Mouse (Mus musculus) limb, embryonic 11.5 days (tissue): ENCODE measurements around the gene Anpep. TPM values are rescaled to one million over a fixed set of nuclear protein-coding genes. Genes with fewer than 3 reads are reported as not detected.

Experiments used
- ATAC-seq: fragments of 200-750 bp; cut with Nextera tagmentation; 2 replicates; pipeline ENCODE4 v1.8.0; 2017; ENCODE audit warnings: low read depth; ENCODE audit not compliant: insufficient number of reproducible peaks, low FRiP score, low TSS enrichment
- DNase-seq: peaks from one replicate; pipeline ENCODE4 v3.0.0-alpha.2; 2015; ENCODE audit warnings: low spot score
- H3K27ac ChIP-seq: fragments of 300-500 bp; sonication (generic); replicated peaks from 2 replicates; pipeline ENCODE4 v1.5.1; 2014; ENCODE audit warnings: low read depth, mild to moderate bottlenecking, low read length
- H3K27me3 ChIP-seq: fragments of 300-500 bp; sonication (generic); 2 replicates; pipeline ENCODE4 v1.6.1; 2014; ENCODE audit warnings: mild to moderate bottlenecking, low read length, mixed read lengths; ENCODE audit not compliant: control insufficient read depth, insufficient read depth
- H3K36me3 ChIP-seq: fragments of 300-500 bp; sonication (generic); 2 replicates; pipeline ENCODE4 v1.6.1; 2014; ENCODE audit warnings: mild to moderate bottlenecking, low read length, moderate library complexity, mixed read lengths; ENCODE audit not compliant: control insufficient read depth, insufficient read depth
- H3K4me1 ChIP-seq: fragments of 300-500 bp; sonication (generic); 2 replicates; pipeline ENCODE4 v1.6.1; 2014; ENCODE audit warnings: low read length, mixed read lengths; ENCODE audit not compliant: control insufficient read depth, insufficient read depth
- H3K4me2 ChIP-seq: fragments of 300-500 bp; sonication (generic); 2 replicates; pipeline ENCODE4 v1.6.1; 2014; ENCODE audit warnings: low read depth, mild to moderate bottlenecking, moderate library complexity; ENCODE audit not compliant: severe bottlenecking
- H3K4me3 ChIP-seq: fragments of 300-500 bp; sonication (generic); 2 replicates; pipeline ENCODE4 v1.5.1; 2014; ENCODE audit warnings: low read depth, low read length
- H3K9ac ChIP-seq: fragments of 300-500 bp; sonication (generic); 2 replicates; pipeline ENCODE4 v1.6.1; 2014; ENCODE audit warnings: mild to moderate bottlenecking, low read length
- H3K9me3 ChIP-seq: fragments of 300-500 bp; sonication (generic); 2 replicates; pipeline ENCODE4 v1.6.1; 2016; ENCODE audit warnings: low read length; ENCODE audit not compliant: control insufficient read depth
- WGBS: fragments of 180-500 bp; shearing (Covaris S2); extraction: QIAGEN DNeasy Blood & Tissue Kit; methylation state at CpG from one replicate; pipeline ENCODE4 v1.1.7; 2014; 5-methylcytosine and 5-hydroxymethylcytosine counted together
- polyA plus RNA-seq: library from polyadenylated mRNA; unstranded; fragments of >200 nt; fragmentation: Nextera tagmentation; extraction: Ambion mirVana; gene quantifications from 2 replicates; pipeline ENCODE4 v1.2.1, GENCODE M21; 2014

Gene Anpep
- polyA plus RNA-seq, 1 experiment from 2014 or later: 13.1 TPM

DNA sequence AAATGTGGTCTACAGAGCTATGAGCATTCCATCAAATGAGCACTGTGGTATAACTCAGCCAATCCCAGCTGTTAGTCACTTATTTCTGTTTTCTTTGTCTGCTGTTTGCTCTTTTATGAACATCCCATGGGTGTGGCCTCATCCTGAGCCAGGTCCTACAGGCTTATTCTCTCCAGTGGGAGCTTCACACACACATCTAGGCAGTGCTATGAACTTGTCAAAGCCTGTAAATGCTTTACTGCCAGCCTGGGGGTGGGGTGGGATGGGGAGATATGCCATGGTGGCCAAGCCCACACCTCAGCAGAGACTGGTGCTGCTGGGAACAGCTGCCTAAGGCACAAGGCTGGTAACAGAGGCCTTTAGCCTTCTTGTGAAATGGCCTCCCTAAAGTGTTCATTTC is 27.9 kb downstream of the Anpep start:
- H3K9ac ChIP-seq: no peak overlapping the region
- H3K4me2 ChIP-seq: no peak overlapping the region
- no peaks in the 10 kb centered on the region for H3K4me1 ChIP-seq
- ATAC-seq (no peak), DNase-seq (no peak)
- H3K9me3 ChIP-seq: no peaks in the 10 kb centered on the region
- H3K4me3 ChIP-seq: no peak overlapping the region
- H3K27me3 ChIP-seq: no peaks in the 10 kb centered on the region
- no peaks in the 10 kb centered on the region for H3K36me3 ChIP-seq
- no peak overlapping the region for H3K27ac ChIP-seq

DNA sequence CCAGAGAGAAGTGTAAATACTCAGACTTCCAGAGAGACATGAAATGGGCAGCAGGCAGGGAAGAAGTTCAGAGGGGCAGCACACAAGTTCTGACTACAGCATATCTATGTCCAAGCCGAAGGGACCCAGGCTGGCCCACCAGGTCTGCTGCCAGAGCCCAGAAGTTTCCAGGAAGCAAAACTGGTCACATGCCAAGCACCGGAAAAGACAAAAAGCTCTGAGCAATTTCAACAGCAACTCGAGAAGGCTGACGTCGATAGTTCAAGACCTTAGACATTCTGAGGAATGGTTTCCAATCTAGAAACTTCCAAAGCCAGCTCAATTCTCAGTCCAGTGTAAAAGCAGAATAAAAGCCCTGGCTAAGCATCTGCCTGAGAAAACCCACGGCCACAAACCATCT is 29.3 kb downstream of the Anpep start:
- H3K9me3 ChIP-seq: no peaks in the 10 kb centered on the region
- WGBS: 80% methylated on average over 6 of the region's 6 CpGs
- H3K36me3 ChIP-seq: no peaks in the 10 kb centered on the region
- H3K9ac ChIP-seq: no peak overlapping the region
- H3K4me1 ChIP-seq: no peaks in the 10 kb centered on the region
- DNase-seq (no peak), ATAC-seq (no peak)
- H3K4me3 ChIP-seq: no peak overlapping the region
- H3K4me2 ChIP-seq: no peak overlapping the region
- no peaks in the 10 kb centered on the region for H3K27me3 ChIP-seq
- no peak overlapping the region for H3K27ac ChIP-seq

DNA sequence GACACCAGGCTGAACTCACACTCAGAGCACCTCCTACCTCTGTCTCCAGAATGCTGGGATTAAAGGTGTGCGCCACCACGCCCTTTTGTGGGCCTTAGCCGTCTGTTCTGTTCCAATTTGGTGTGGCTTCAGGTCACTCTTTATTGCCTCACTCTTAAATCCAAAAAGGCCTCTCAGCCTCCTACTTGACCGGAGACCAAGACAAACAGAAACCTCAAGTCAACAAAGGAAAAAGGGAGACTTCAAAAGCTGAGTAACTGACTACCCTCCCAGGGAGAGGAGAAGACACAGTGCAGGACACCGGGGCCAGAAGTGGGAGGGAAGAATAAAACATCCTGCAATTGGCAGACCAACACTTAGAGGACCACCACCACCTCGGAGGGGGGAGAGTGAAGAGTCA is 29.7 kb downstream of the Anpep start:
- WGBS: 50% methylated on average over 6 of the region's 6 CpGs
- no peak overlapping the region for H3K9ac ChIP-seq
- H3K27ac ChIP-seq: no peak overlapping the region
- no peak for DNase-seq
- H3K4me2 ChIP-seq: no peak overlapping the region
- no peaks in the 10 kb centered on the region for H3K27me3 ChIP-seq
- H3K9me3 ChIP-seq: no peaks in the 10 kb centered on the region
- H3K4me1 ChIP-seq: no peaks in the 10 kb centered on the region
- H3K36me3 ChIP-seq: no peaks in the 10 kb centered on the region
- no peak overlapping the region for H3K4me3 ChIP-seq
- ATAC-seq: no peak

DNA sequence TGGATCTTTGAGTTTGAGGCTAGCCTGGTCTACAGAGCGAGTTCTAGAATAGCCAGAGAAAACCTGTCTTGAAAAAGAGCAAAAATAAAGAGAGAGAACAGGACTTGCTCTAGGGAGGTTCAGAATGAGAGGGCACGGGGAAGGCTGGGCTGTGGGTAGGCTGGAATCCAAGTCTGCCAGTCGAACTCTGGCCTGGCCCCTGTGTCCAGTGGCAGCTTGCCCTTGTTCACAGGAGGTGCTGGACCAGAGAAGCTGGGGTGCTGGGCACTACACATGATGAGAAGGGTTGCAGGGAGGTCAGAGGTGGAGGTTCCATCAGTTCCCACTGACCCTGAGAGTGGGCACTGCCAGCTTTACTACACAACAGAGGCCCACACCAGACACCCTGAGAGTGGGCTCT is 32.5 kb downstream of the Anpep start:
- Histone ChIP-seq H3K4me2 (no peak overlapping the region), H3K9ac (no peak overlapping the region), H3K4me3 (no peak overlapping the region), H3K27me3 (no peaks in the 10 kb centered on the region), H3K9me3 (no peaks in the 10 kb centered on the region), H3K4me1 (no peaks in the 10 kb centered on the region), H3K36me3 (no peaks in the 10 kb centered on the region), H3K27ac (no peak overlapping the region)
- ATAC-seq: no peak
- DNase-seq: no peak
- WGBS: 90% methylated on average over 3 of the region's 3 CpGs

DNA sequence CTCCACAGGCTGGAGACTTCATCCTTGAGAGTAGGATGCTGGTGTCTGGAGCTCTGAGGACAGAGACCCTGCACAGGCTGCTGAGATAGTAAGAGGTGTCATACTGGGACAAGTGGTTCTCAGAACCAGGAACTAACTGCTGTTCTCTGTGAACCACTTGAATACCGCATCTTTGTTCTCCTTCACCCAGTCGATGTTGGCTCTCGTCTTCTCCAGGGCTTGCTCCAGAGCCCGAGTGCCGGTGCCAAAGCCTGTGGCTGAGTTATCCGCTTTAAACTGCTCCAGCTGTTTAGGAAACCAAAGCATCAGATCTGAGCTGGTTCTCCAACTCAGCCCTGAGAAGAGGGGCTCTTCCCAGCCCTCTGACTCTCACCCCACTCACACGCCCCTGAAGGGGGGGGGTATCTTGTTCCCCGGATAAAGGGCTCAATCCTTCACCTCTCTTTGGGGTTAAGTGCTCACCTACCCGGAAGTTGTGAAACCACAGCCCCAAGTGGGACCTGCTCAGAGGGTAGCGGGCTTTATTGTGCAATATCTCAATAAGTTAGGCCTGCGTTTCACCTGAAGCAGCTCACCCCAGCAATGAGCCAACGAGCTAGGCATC is 38.7 kb downstream of the Anpep start:
- Histone ChIP-seq H3K27me3 (no peaks in the 10 kb centered on the region; the same call in 1 of the 2 replicates), H3K9ac (no peak overlapping the region), H3K36me3 (no peaks in the 10 kb centered on the region), H3K4me1 (0 out of 2 replicates have a peak, but pooled peaks cover 5% of the 10 kb centered on the region), H3K9me3 (no peaks in the 10 kb centered on the region), H3K27ac (no peak overlapping the region), H3K4me2 (no peak overlapping the region), H3K4me3 (no peak overlapping the region)
- 80% methylated on average over 12 of the region's 12 CpGs for WGBS
- DNase-seq (no peak), ATAC-seq (no peak)

DNA sequence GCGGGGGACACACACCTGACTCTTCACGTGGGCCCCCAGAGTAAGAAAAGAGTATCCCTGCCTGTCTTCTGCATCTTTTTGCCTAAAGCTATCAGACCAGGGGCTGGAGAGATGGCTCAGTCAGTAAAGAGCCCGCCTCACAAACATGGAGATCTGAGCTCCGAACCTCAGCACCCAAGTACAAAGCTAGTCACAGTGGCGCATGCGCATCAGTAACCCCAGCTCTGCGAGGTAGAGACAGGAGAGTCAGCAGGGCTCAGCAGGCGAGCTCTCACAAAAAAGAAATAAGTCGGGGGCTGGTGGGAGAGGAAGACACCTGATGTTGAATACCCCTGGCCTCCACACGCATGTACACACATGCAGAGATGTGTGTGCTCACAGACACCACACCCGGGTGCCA is 40.9 kb downstream of the Anpep start:
- no peak overlapping the region for H3K4me3 ChIP-seq
- ATAC-seq (no peak), DNase-seq (no peak)
- 48% methylated on average over 11 of the region's 11 CpGs for WGBS
- H3K27ac ChIP-seq: no peak overlapping the region
- no peaks in the 10 kb centered on the region for H3K36me3 ChIP-seq
- no peak overlapping the region for H3K9ac ChIP-seq
- no peak overlapping the region for H3K4me2 ChIP-seq
- 0 out of 2 replicates have a peak, but pooled peaks cover 5% of the 10 kb centered on the region for H3K4me1 ChIP-seq
- no peaks in the 10 kb centered on the region for H3K9me3 ChIP-seq
- H3K27me3 ChIP-seq: no peaks in the 10 kb centered on the region; the same call in 1 of the 2 replicates

DNA sequence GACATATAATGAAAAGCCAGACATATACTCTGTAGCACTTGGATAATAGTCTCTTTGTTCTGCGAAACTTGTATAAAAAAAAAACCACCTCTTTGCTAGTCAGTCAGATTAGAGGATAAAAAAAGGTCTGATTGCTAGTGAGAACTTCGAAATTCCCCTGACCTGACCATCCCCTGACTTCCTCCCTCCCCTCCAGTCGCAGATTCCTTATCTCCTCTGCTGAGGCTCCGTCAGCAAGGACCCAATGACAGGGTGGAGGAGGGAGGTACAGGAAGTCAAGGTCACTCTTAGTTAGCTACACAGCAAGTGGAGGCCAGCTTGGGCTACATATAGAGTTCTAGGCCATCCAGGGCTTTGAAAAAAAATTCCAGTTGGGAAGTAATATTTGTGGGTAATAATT is 41.3 kb downstream of the Anpep start:
- H3K4me2 ChIP-seq: no peak overlapping the region
- H3K27ac ChIP-seq: no peak overlapping the region
- DNase-seq: no peak
- no peaks in the 10 kb centered on the region; the same call in 1 of the 2 replicates for H3K27me3 ChIP-seq
- H3K4me3 ChIP-seq: no peak overlapping the region
- H3K4me1 ChIP-seq: 0 out of 2 replicates have a peak, but pooled peaks cover 5% of the 10 kb centered on the region
- ATAC-seq: no peak
- no peaks in the 10 kb centered on the region for H3K9me3 ChIP-seq
- no peak overlapping the region for H3K9ac ChIP-seq
- WGBS: 45% methylated on average over 4 of the region's 4 CpGs
- H3K36me3 ChIP-seq: no peaks in the 10 kb centered on the region

DNA sequence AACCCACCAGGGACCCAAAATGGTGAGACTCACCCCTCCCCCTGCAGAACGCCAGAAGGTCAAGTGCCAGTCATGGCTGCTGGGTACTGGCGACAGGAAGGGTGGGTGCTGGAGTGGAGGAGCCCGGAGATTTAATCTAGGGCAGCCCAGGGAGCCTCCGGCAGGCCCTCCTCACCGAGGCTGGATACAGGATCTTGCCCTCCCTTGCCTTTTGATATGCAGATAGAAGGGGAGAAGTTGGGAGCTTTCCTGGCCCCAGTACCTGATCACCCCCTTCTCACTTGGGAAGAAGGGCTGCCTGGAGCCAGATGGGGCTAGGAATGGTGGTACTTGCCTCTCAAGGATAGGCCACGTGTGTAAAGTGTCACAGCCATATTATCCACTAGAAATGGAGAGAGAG is 42.5 kb downstream of the Anpep start:
- H3K4me1 ChIP-seq: 0 out of 2 replicates have a peak, but pooled peaks cover 5% of the 10 kb centered on the region
- H3K9me3 ChIP-seq: no peaks in the 10 kb centered on the region
- no peak for ATAC-seq
- H3K36me3 ChIP-seq: no peaks in the 10 kb centered on the region
- H3K27me3 ChIP-seq: no peaks in the 10 kb centered on the region; the same call in 1 of the 2 replicates
- no peak overlapping the region for H3K4me2 ChIP-seq
- H3K4me3 ChIP-seq: no peak overlapping the region
- no peak overlapping the region for H3K9ac ChIP-seq
- no peak overlapping the region for H3K27ac ChIP-seq
- 8% methylated on average over 6 of the region's 6 CpGs for WGBS
- no peak for DNase-seq

DNA sequence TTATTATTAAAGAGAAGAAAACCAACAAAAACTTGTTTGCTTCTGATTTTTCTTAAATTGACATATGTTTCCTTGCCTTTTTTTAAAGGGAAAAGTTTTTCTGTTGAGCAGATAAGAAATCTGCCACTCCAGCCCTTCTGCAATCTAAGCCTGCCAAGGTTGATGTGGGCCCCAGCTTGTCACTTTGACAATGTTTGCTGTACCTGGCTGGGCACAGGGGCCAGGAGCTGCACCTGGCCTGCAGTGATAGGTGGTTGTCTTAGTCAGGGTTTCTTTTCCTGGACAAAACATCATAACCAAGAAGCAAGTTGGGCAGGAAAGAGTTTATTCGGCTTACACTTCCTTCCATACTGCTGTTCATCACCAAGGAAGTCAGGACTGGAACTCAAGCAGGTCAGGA is 47.5 kb downstream of the Anpep start:
- Histone ChIP-seq H3K27me3 (peaks cover 15% of the 10 kb centered on the region), H3K27ac (no peak overlapping the region), H3K4me1 (0 out of 2 replicates have a peak, but pooled peaks cover 4% of the 10 kb centered on the region), H3K9me3 (no peaks in the 10 kb centered on the region), H3K36me3 (no peaks in the 10 kb centered on the region), H3K9ac (no peak overlapping the region), H3K4me3 (no peak overlapping the region), H3K4me2 (no peak overlapping the region)
- WGBS: 89% methylated on average over 1 of the region's 1 CpGs
- ATAC-seq (no peak), DNase-seq (no peak)
